Mouse (Mus musculus): Measurements from ENCODE around the gene Ankrd9.

Gene Ankrd9

GRCm38 (mm10) chr12:110990500-110990899 is 11.7 kb upstream of the Ankrd9 start:
- no peak for DNase-seq (ENCODE audit: low spot score in 2 of 2)

- DNase-seq (ENCODE audit: low spot score in 2 of 2): no peak
These were observed 10.6 kb upstream of the Ankrd9 start for GRCm38 (mm10) chr12:110989409-110989808.

GRCm38 (mm10) chr12:110986536-110987425 is 7.9 kb upstream of the Ankrd9 start:
- no peak for DNase-seq (ENCODE audit: low spot score in 2 of 2)

- peak; percentile 44 to 49 for DNase-seq (ENCODE audit: low spot score in 2 of 2)
These were observed 6.3 kb upstream of the Ankrd9 start for GRCm38 (mm10) chr12:110985141-110985540.

- DNase-seq (ENCODE audit: low spot score in 2 of 2): no peak
These were observed 5.8 kb upstream of the Ankrd9 start for GRCm38 (mm10) chr12:110984598-110984997.

- peak in 1 of 2 experiments; percentile 34 for DNase-seq (ENCODE audit: low spot score in 2 of 2)
These were observed 4.9 kb upstream of the Ankrd9 start for GRCm38 (mm10) chr12:110983714-110984113.

GRCm38 (mm10) chr12:110983083-110983482 is 4.2 kb upstream of the Ankrd9 start:
- no peak for DNase-seq (ENCODE audit: low spot score in 2 of 2)

GRCm38 (mm10) chr12:110981736-110982135 is 2.9 kb upstream of the Ankrd9 start:
- DNase-seq (ENCODE audit: low spot score in 2 of 2): no peak

- no peak for DNase-seq (ENCODE audit: low spot score in 2 of 2)
These were observed 968 bp upstream of the Ankrd9 start for GRCm38 (mm10) chr12:110979808-110980207.

- no peak for DNase-seq (ENCODE audit: low spot score in 2 of 2)
These were observed 789 bp downstream of the Ankrd9 start for GRCm38 (mm10) chr12:110977896-110978606.

GRCm38 (mm10) chr12:110977345-110977733 is 1.5 kb downstream of the Ankrd9 start:
- DNase-seq (ENCODE audit: low spot score in 2 of 2): no peak

- no peak for DNase-seq (ENCODE audit: low spot score in 2 of 2)
These were observed 2.1 kb downstream of the Ankrd9 start for GRCm38 (mm10) chr12:110976589-110977344.

- DNase-seq (ENCODE audit: low spot score in 2 of 2): no peak
These were observed 2.9 kb downstream of the Ankrd9 start for GRCm38 (mm10) chr12:110975838-110976468.

GRCm38 (mm10) chr12:110975385-110975784 is 3.5 kb downstream of the Ankrd9 start:
- no peak for DNase-seq (ENCODE audit: low spot score in 2 of 2)

- DNase-seq (ENCODE audit: low spot score in 2 of 2): peak in 1 of 2 experiments; percentile 18
These were observed 4.1 kb downstream of the Ankrd9 start for GRCm38 (mm10) chr12:110974726-110975125.

GRCm38 (mm10) chr12:110974295-110974694 is 4.5 kb downstream of the Ankrd9 start:
- DNase-seq (ENCODE audit: low spot score in 2 of 2): peak; percentile 71 to 83

GRCm38 (mm10) chr12:110973829-110974228 is 5.0 kb downstream of the Ankrd9 start:
- no peak for DNase-seq (ENCODE audit: low spot score in 2 of 2)

GRCm38 (mm10) chr12:110971972-110972371 is 6.9 kb downstream of the Ankrd9 start:
- DNase-seq (ENCODE audit: low spot score in 2 of 2): no peak

- no peak for DNase-seq (ENCODE audit: low spot score in 2 of 2)
These were observed 8.4 kb downstream of the Ankrd9 start for GRCm38 (mm10) chr12:110970408-110970807.

GRCm38 (mm10) chr12:110967146-110967545 is 11.7 kb downstream of the Ankrd9 start:
- no peak for DNase-seq (ENCODE audit: low spot score in 2 of 2)

- DNase-seq (ENCODE audit: low spot score in 2 of 2): no peak
These were observed 12.8 kb downstream of the Ankrd9 start for GRCm38 (mm10) chr12:110966079-110966478.

GRCm38 (mm10) chr12:110965500-110965899 is 13.3 kb downstream of the Ankrd9 start:
- no peak for DNase-seq (ENCODE audit: low spot score in 2 of 2)
